Mouse (Mus musculus) brain, embryonic 14.5 days (tissue): Measurements from ENCODE around the gene Acrbp.

ENCODE experiments used
- CTCF ChIP-seq: fragments of 200-500 bp; IDR thresholded peaks from 2 replicates; pipeline ENCODE4 v1.5.1; 2012; ENCODE audit warnings: inconsistent platforms, mild to moderate bottlenecking, moderate library complexity, borderline replicate concordance; ENCODE audit not compliant: insufficient read depth, insufficient read length; ENCODE audit errors: extremely low read depth
- POLR2A ChIP-seq: fragments of 200-500 bp; IDR thresholded peaks from 2 replicates; pipeline ENCODE4 v1.6.1; 2012; ENCODE audit warnings: mild to moderate bottlenecking, inconsistent platforms, borderline replicate concordance; ENCODE audit not compliant: poor library complexity, insufficient read depth, insufficient read length, severe bottlenecking; ENCODE audit errors: extremely low read depth

DNA sequence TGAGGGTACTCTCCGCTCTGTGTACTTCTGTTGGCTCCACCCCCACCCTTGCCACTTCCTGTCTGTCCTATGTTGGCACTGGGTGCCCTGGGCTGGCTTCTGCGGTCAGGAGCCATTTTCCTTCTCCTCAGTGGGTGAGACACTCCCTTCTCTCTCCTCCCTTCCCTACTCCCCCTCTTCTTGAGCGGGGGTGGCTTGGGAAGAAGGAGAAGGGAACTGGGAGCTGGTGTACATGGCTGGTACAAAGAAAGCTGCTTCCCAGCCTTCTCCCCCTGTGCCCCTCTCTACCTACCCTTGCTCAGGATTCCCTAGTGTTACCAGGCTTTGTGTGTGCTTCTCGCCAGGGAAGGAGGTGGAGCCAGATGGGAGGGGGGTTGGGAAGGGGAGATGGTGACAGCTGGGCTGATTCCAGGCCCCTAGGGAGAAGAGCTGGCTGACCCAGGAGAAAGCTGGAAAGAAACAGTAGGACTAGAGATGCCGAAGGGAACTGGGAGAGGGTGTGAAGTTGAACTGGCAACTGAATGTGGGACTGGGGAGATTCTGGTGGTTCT is 50.0 kb downstream of the Acrbp start:
- TF ChIP-seq CTCF (no peak), POLR2A (no peak)
